Mouse (Mus musculus): ENCODE measurements around the gene Plekhj1. TPM values are rescaled to one million over a fixed set of nuclear protein-coding genes. Genes with fewer than 3 reads are reported as not detected.

Gene Plekhj1
- polyA plus RNA-seq (2015; fragmentation: Nextera tagmentation; extraction: Ambion mirVana), result 135 and 146 TPM in 2 replicates

GRCm38 (mm10) chr10:80798150-80799006 lies at the start of gene Plekhj1, which contains the start of gene Sf3a2:
TSS of gene Plekhj1 (minus strand) at chr10:80798626.
TSS of gene Sf3a2 (plus strand) at chr10:80798198.
- WGBS, result under 1% methylated on average over 104 of the region's 104 CpGs
- no peaks in the 10 kb centered on the region for H3K27me3 ChIP-seq (replicated peaks)
- no peaks in the 10 kb centered on the region for H3K9me3 ChIP-seq (replicated peaks)
- peak; percentile 93 for ATAC-seq (ENCODE audit: low FRiP score)
- peaks cover 40% of the 10 kb centered on the region for H3K4me1 ChIP-seq
- H3K27ac ChIP-seq (replicated peaks), result peak within 1 kb of the TSS; percentile 98
- H3K4me3 ChIP-seq (replicated peaks), result peak within 1 kb of the TSS; percentile 94
- H3K36me3 ChIP-seq, result peaks cover 57% of the 10 kb centered on the region
- H3K9ac ChIP-seq (replicated peaks), result peak within 1 kb of the TSS; percentile 86
- peak within 1 kb of the TSS; percentile 94 for H3K4me2 ChIP-seq

GRCm38 (mm10) chr10:80845732-80846131 lies 47.3 kb upstream of the Plekhj1 start:
- no peak overlapping the region for H3K4me3 ChIP-seq (replicated peaks)
- 75% methylated on average over 12 of the region's 12 CpGs for WGBS
- H3K4me1 ChIP-seq, result peaks cover 28% of the 10 kb centered on the region
- no peaks in the 10 kb centered on the region for H3K9me3 ChIP-seq (replicated peaks)
- H3K36me3 ChIP-seq, result no peaks in the 10 kb centered on the region
- no peak overlapping the region for H3K9ac ChIP-seq (replicated peaks)
- H3K27me3 ChIP-seq (replicated peaks), result peaks cover 39% of the 10 kb centered on the region
- ATAC-seq (ENCODE audit: low FRiP score), result no peak
- H3K4me2 ChIP-seq, result no peak overlapping the region
- no peak overlapping the region for H3K27ac ChIP-seq (replicated peaks)

- H3K27me3 ChIP-seq (replicated peaks), result peaks cover 39% of the 10 kb centered on the region
- no peak overlapping the region for H3K27ac ChIP-seq (replicated peaks)
- 64% methylated on average over 8 of the region's 8 CpGs for WGBS
- H3K9ac ChIP-seq (replicated peaks), result no peak overlapping the region
- no peak for ATAC-seq (ENCODE audit: low FRiP score)
- no peak overlapping the region for H3K4me3 ChIP-seq (replicated peaks)
- H3K4me2 ChIP-seq, result no peak overlapping the region
- H3K36me3 ChIP-seq, result no peaks in the 10 kb centered on the region
- no peaks in the 10 kb centered on the region for H3K9me3 ChIP-seq (replicated peaks)
- H3K4me1 ChIP-seq, result peaks cover 28% of the 10 kb centered on the region
Measured at GRCm38 (mm10) chr10:80845055-80845693, 46.7 kb upstream of the Plekhj1 start.

- 8% methylated on average over 40 of the region's 51 CpGs for WGBS
- Histone ChIP-seq H3K4me2 (peak within 1 kb of the TSS; percentile 77), H3K27me3 (replicated peaks) (peaks cover 39% of the 10 kb centered on the region), H3K9me3 (replicated peaks) (no peaks in the 10 kb centered on the region), H3K4me3 (replicated peaks) (peak within 1 kb of the TSS; percentile 59), H3K36me3 (no peaks in the 10 kb centered on the region), H3K27ac (replicated peaks) (no peak within 1 kb of the TSS), H3K9ac (replicated peaks) (peak within 1 kb of the TSS; percentile 64), H3K4me1 (peaks cover 28% of the 10 kb centered on the region)
- peak; percentile 60 for ATAC-seq (ENCODE audit: low FRiP score)
Measured at GRCm38 (mm10) chr10:80843931-80844547, 45.6 kb upstream of the Plekhj1 start, which contains the start of gene Lingo3. TSS of gene Lingo3 (minus strand) at chr10:80844039.

- Histone ChIP-seq H3K4me3 (replicated peaks) (peak overlapping the region; percentile 59), H3K4me1 (peaks cover 28% of the 10 kb centered on the region), H3K4me2 (peak overlapping the region; percentile 77), H3K27me3 (replicated peaks) (peaks cover 39% of the 10 kb centered on the region), H3K9me3 (replicated peaks) (no peaks in the 10 kb centered on the region), H3K36me3 (no peaks in the 10 kb centered on the region), H3K27ac (replicated peaks) (no peak overlapping the region), H3K9ac (replicated peaks) (peak overlapping the region; percentile 64)
- WGBS, result 8% methylated on average over 32 of the region's 32 CpGs
- ATAC-seq (ENCODE audit: low FRiP score), result peak; percentile 40
Measured at GRCm38 (mm10) chr10:80843087-80843930, 44.9 kb upstream of the Plekhj1 start.

- Histone ChIP-seq H3K4me1 (peaks cover 28% of the 10 kb centered on the region), H3K4me2 (peak overlapping the region; percentile 77; the same call in 1 of the 2 replicates), H3K27ac (replicated peaks) (no peak overlapping the region), H3K9ac (replicated peaks) (no peak overlapping the region), H3K36me3 (no peaks in the 10 kb centered on the region), H3K9me3 (replicated peaks) (no peaks in the 10 kb centered on the region), H3K4me3 (replicated peaks) (peak overlapping the region; percentile 59; the same call in 1 of the 2 replicates), H3K27me3 (replicated peaks) (peaks cover 41% of the 10 kb centered on the region)
- 84% methylated on average over 15 of the region's 15 CpGs for WGBS
- ATAC-seq (ENCODE audit: low FRiP score), result no peak
Measured at GRCm38 (mm10) chr10:80842334-80842733, 43.9 kb upstream of the Plekhj1 start.

- ATAC-seq (ENCODE audit: low FRiP score), result no peak
- Histone ChIP-seq H3K36me3 (no peaks in the 10 kb centered on the region), H3K4me1 (peaks cover 28% of the 10 kb centered on the region), H3K4me2 (no peak overlapping the region), H3K27me3 (replicated peaks) (peaks cover 48% of the 10 kb centered on the region), H3K4me3 (replicated peaks) (no peak overlapping the region), H3K27ac (replicated peaks) (no peak overlapping the region), H3K9ac (replicated peaks) (no peak overlapping the region), H3K9me3 (replicated peaks) (no peaks in the 10 kb centered on the region)
- 86% methylated on average over 2 of the region's 2 CpGs for WGBS
Measured at GRCm38 (mm10) chr10:80841685-80842084, 43.3 kb upstream of the Plekhj1 start.

- Histone ChIP-seq H3K27ac (replicated peaks) (no peak overlapping the region), H3K36me3 (peaks cover 3% of the 10 kb centered on the region; the same call in 1 of the 2 replicates), H3K4me2 (no peak overlapping the region), H3K4me3 (replicated peaks) (no peak overlapping the region), H3K4me1 (peaks cover 30% of the 10 kb centered on the region), H3K9ac (replicated peaks) (0 out of 2 replicates have a peak overlapping the region, but pooled peaks have one; percentile 2), H3K27me3 (replicated peaks) (peaks cover 55% of the 10 kb centered on the region), H3K9me3 (replicated peaks) (no peaks in the 10 kb centered on the region)
- ATAC-seq (ENCODE audit: low FRiP score), result no peak
- 62% methylated on average over 6 of the region's 6 CpGs for WGBS
Measured at GRCm38 (mm10) chr10:80839848-80840247, 41.4 kb upstream of the Plekhj1 start.

- peaks cover 20% of the 10 kb centered on the region for H3K4me1 ChIP-seq
- no peak overlapping the region for H3K9ac ChIP-seq (replicated peaks)
- no peaks in the 10 kb centered on the region for H3K9me3 ChIP-seq (replicated peaks)
- H3K27me3 ChIP-seq (replicated peaks), result peaks cover 56% of the 10 kb centered on the region
- no peak overlapping the region for H3K4me3 ChIP-seq (replicated peaks)
- H3K27ac ChIP-seq (replicated peaks), result no peak overlapping the region
- H3K4me2 ChIP-seq, result no peak overlapping the region
- peaks cover 16% of the 10 kb centered on the region for H3K36me3 ChIP-seq
- ATAC-seq (ENCODE audit: low FRiP score), result no peak
- 70% methylated on average over 2 of the region's 2 CpGs for WGBS
Measured at GRCm38 (mm10) chr10:80838346-80838912, 40.0 kb upstream of the Plekhj1 start.

- no peak for ATAC-seq (ENCODE audit: low FRiP score)
- Histone ChIP-seq H3K9me3 (replicated peaks) (no peaks in the 10 kb centered on the region), H3K27me3 (replicated peaks) (peaks cover 54% of the 10 kb centered on the region), H3K4me2 (no peak overlapping the region), H3K36me3 (peaks cover 19% of the 10 kb centered on the region), H3K4me3 (replicated peaks) (no peak overlapping the region), H3K9ac (replicated peaks) (no peak overlapping the region), H3K27ac (replicated peaks) (no peak overlapping the region), H3K4me1 (peaks cover 14% of the 10 kb centered on the region; the same call in 1 of the 2 replicates)
- 11% methylated on average over 2 of the region's 2 CpGs for WGBS
Measured at GRCm38 (mm10) chr10:80837827-80838226, 39.4 kb upstream of the Plekhj1 start.

Measured in neural tube, embryonic 15.5 days (tissue).